Mouse (Mus musculus) heart, adult 11 months (tissue): ENCODE data around the gene Cyp4a32.

Experiments used
- DNase-seq: peaks from one replicate; pipeline ENCODE4 v3.0.0; 2022

The Cyp4a32 gene

GRCm38 (mm10) chr4:115657104-115657866 lies 56.5 kb downstream of the Cyp4a32 start:
- peak; percentile 98 for DNase-seq

- DNase-seq, result no peak
Observed at GRCm38 (mm10) chr4:115657867-115658249, 57.1 kb downstream of the Cyp4a32 start.

GRCm38 (mm10) chr4:115659190-115659589 lies 58.4 kb downstream of the Cyp4a32 start:
- peak; percentile 41 for DNase-seq
